Mouse (Mus musculus) kidney, adult 11 months (tissue): ENCODE data around the gene Krt36.

Source experiments
- DNase-seq: peaks from one replicate; pipeline ENCODE4 v3.0.0; 2022

The Krt36 gene

DNA sequence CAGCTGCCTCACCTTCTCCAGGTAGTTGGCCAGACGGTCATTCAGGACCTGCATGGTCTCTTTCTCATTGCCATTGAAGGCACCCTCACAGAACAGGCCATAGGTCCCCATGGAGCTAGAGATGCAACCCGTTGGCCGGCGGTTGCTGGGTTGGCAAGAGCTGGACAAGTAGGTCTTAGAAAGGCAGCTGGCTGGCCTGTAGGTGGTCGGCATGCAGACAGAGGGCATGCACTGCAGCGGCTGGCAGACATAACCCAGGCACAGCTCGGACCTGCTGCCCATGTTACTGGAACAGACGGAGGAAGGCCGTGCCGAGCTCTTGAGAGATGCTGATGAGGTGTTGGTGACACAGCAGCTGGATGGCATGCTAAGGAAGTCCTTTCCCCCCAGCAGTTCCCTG lies 17.6 kb downstream of the Krt36 start, which contains the start of gene Krt32:
Gene Krt32, minus strand, starts transcription at position 366 of the 400 bp plus-strand sequence.
- DNase-seq, result no peak

GRCm38 (mm10) chr11:100073873-100074272 lies 31.6 kb downstream of the Krt36 start:
- DNase-seq, result no peak

DNA sequence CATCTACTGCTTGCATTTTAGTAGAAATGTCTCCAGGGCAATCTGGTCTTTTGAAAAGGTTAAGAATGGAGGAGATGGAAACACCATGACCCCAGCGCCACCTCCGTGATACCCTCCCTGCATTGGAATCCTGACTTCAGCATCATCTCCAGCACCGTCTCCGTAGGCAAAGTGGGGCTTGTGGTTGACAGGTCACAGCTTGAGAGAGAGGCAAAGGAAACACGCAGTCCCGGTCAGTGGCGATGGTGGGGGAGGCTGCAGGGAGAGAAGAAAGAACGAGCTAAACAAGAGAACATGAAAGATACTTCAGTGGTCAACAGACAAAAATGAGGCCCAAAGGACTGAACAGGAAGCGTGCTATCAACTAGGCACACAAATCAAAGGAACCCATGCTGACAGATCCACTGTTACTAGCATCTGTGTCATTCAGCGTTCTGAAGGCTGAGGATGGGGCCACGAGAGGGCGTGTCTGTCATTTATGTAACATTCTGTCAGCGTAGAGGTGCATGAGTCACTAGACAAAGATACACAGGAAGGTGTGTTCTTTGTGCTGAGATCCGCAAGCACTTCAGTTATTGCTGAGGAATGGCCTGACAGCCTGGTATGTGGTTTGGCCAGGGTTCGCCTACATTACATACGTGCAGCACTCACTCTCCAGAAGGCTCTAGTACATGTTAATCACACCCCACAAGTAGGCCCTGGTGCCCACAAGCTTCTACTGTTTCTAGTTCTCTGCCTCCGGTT lies 38.0 kb downstream of the Krt36 start:
- no peak for DNase-seq

DNA sequence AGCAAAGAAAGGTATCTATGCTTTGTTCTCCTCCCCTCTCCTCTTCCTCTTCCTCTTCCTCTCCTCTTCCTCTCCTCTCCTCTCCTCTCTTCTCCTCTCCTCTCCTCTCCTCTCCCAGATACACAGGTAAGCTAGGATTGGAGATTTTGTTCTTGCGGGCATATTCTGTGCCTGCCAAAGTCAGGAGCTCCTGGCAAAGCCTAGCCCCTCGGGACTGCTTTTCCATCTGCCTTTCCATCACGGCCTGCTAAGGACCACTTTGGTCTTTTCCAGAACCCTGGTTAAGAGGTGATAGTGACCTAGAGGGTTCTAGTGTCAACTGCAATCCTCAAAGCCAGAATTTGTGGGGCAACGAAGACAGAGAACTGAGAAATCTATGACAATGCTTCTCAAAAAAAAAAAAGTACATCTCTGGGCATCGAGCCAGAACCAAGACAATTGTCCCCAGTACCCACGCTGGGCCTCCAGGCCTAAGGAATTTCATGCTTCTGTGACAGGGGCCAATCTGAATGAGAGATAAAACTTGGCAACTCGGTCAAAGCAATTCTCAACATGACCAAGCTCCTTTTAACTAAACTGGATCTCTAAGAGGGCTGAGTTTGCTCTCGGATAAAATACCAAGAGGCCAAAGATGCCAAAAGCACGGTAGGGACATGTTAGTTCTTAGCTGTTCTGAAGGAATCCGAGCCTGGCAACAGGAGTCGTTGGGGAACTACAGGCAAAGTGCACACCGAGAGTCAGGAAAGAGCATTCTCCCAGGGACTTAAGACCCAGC lies 39.0 kb downstream of the Krt36 start:
- no peak for DNase-seq

- DNase-seq, result no peak
Observed at GRCm38 (mm10) chr11:100058875-100059274, 46.6 kb downstream of the Krt36 start.

DNA sequence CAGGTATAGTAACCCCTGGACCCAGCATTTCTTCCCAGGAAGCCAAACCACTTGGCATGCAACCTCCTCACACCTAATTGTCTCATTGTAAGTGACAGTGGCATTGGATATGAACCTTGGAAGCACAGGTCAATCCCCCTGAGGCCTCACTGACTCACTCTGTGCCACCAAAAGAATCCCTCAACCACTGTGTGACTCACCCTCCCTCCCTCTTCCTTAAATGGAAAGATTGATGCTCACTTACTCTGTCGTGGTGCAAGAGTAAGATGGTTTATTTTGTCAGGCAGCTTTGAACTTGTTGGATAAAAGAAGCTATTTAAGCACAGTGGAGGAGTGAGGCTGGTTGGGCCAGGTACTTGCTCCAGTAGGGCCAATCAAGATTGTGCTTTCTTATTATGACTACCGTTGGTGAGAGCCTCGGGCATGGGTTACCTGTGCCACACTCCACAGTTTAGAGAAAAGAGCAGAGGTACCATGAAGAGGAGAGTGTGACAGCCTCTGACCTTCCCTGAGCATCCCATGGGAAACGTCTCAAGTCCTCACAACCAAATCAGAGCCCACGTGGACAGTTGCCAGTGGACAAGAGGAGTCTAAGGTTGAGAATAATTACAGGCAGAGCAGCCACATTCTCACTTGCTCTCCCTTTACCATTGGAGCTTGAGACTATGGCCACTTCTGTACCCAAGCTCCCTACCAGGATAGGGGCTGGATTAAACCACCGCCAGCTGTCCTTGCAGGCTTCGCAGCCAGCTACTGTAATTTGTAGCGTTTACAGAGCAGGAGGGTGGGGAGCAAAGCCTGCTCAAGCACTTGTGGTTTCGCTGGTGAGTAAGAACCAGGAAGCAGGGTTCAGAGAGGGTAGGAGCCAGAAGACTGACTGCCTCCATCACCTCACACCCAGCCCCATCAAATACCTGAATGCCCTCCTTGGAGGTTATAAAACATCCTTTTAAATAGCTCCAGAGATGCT lies 49.5 kb downstream of the Krt36 start:
- DNase-seq, result no peak
